Mouse (Mus musculus) spleen, postnatal 10 days (tissue): Measurements from ENCODE around the gene Mrpl14.

Experiments used
- DNase-seq, 2 experiments: peaks; one replicate each; pipeline ENCODE4 v3.0.0; 2021 to 2022; ENCODE audit warnings: low spot score in 2 of 2

The Mrpl14 gene

DNA sequence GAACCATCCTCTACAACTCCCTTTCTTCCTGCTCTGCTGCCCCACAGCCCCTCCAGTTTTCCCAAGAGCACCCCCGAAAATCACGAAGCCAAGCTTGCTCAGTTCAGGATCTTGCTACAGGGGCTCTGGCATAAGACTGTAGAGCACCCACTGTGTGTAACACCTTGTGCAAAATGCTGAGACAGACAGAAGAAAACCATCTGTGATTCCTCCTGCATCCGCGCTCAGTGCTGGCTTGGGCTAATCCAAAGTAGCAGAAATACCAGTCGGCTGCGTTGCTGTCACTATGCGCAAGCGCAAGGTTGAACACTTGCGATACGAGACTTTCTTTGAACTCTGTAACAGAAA lies 38.4 kb downstream of the Mrpl14 start:
- DNase-seq = no peak

DNA sequence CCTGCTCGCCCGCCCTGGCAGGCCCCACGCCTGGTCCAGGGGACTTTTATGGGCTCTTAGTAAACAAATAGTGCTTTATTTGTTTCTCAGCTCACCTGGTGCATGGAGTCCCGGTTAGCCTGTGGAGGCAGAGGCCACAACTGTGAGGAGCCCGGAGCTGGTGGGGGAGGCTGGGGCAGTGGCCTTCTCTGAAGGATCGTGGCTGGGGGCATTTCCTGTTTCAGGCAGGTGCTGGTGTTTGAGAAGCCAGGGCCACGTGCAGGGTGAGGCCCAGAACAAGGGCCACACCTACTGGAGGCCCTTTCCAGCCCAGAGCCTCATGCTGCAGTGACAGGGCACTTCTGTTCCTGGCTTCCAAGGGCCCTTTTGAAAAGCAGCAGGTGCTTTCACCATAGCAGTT lies 40.1 kb downstream of the Mrpl14 start:
- no peak for DNase-seq

DNA sequence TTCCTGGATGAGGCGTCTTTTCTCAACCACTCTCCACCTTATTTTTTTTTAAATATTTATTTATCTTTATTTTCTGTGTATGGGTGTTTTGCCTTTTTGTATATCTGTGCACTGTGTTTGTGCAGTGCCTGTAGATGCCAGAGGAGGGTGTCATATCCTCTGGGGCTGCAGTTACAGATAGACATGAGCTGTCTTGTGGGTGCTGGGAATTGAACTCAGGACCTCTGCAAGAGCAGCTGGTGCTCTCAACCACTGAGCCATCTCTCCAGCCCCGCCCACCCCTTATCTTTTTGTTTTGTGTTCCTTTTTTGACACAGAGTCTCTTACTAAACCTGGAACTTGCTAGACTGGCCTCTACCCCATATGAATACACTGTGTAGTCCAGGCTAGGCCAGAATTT lies 41.4 kb downstream of the Mrpl14 start:
- DNase-seq = no peak

DNA sequence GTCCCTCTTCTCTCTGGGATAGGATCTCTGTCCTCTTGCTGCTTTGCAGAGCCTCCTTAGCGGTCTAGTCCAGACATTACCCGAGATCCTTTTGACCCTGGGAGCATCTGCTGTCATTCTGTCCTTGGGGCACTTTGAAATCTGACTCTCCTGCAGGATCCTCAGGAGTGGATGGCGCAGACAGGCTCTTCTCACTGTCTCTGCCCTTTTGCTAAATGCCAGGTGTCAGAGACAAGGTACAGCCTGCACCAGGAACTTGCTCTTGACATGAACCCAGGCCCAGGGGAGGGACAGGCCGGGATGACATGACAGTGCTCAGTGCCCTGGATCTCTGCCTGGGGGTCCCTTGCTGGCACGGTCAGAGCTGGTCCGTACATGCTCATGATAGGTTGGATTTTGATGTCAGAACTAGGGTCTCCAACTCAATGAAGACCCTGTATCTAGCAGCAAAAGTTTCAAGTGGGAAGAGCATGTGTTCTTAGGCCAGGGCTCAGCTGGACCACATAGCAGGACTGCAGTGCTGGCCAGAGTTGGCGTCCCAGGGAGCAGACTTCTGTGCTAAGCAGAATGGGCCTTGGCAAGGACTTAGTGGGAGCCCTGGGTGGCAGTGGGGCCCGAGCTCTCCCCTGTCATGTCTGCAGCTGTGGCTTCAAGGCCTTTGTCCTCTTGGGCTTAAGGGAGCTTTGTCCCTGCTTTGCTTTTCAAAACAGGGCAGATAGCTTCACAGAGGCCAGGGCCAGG lies 42.0 kb downstream of the Mrpl14 start:
- no peak for DNase-seq

DNA sequence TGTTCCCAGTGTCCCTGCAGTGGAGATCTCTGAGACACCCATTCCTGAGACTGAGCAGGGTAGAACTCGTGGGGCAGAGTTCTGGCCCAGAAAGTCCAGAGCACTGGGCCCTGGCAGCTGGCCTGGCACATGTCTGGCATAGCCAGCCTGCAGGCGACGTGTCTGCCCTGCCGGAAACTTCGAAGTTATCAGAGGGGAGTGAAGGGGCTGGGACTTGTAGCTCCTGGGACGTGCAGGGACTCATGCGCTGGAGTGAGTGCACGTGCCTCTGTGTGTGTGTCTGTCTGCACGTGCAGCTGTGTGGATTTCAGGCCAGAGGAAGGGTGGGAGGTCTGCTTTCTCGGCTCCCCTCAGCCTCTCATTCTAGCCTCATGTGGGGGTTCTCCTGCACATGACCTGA lies 43.3 kb downstream of the Mrpl14 start:
- no peak for DNase-seq

DNA sequence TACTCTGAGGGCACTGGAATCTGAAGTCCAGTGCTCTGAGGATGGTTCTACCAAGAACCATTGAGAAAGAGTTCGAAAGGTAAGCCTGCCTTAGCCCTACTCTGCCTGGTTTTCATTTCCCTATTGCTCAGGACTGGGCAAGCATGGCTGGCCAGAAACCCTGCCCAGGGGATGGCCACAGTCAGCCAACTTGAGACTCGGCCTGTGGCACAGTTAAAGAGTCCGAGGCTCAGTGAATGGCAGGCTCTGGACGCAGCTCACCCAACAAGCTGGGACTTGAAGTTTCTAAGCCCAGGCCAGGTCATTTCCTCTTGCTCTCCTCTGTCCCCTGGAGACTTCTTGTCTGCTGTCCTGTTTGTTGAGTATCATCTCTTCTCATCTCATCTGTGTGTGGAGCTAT lies 44.6 kb downstream of the Mrpl14 start:
- DNase-seq = no peak

DNA sequence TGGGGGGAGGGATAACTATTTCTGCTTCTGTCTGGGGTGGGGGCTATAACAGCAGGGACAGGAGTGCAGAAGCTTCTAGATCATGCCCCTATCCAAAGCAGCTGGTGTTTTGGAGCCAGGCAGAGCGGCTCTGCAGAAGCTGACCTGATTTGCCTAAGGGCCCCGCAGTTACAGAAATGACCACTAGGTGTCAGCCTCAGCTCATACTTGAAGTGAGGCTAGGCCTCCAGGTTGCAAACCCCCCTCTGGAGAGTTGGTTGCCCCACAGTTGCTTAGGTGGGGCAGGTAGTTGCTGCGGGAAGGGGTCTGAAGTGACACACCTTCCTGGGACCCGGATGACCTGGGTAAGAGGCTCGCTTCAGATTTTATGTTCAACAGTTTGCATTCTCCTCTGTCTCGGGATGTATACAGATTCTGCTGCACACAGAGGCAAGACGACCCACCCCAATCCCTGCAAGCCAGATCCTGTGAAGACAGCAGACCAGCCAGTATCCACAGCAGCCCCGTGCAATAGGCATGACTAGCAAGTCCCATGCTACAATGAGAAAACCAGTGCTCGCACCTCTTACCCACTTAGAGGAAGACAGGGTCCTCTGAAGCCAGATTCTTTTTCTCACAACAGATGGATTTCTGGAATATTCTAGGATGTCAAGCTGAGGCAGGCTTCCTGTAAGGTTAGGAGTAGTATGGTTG lies 45.2 kb downstream of the Mrpl14 start:
- DNase-seq = peak; percentile 69 to 84

DNA sequence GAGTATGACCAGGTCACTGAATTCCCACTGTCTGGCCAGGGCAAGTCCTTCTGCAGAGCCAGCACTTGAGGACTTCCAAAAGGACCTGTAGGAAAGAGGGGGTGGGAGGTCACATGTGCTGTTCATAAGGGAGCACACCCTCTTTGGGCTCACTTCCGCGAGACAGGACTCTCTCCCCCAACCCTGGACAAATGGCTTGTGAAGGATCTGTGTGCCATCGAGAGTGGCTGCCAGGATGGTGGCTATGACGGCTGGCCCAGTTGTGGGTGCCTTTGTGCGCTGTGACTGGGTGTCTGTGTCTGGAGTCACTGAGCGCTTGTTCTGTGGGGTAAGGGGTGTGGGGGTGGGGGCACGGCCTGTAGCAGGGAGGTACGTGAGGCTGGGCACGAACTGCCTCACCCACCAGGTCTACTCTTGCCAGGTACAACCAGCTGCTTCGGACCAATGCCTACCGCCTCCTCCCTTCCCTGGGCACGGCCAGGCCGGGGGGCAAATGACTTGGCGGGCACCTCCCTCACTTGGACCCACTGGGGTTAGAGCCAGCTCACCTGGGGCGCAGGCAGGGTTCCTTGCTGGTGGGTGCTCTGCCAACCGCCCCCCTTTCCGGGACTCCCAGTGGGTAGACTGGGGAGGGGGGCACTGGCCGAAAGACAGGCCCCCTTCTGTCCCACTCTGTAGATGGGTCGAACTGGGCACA lies 47.1 kb downstream of the Mrpl14 start:
- no peak for DNase-seq

DNA sequence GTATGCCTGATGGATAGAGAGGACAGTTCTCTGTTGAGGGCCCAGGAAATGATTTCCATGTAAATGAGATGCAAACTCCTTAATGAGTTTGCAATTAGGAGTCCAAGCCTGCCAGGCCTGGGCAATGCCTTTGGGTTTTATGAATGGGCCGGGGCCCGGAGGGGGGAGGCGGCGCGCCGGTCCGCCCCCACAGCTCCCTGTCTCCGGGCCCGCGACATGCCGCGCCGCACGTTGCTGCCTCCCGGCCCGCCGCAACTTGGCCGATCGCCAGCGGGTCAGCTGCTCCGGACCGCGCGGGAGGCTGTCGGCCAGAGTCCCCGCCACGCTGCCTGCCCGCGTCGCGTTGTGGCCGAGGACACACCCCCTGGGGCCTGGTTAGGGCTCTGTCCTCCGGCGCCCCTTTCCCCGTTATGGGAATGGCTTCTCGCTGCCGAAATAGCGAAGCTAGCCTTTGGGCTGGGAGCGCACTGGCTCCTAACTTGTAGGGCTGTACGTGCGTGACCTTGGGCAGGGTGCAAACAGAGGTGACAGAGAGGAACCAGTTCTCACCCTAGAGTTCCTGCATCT lies 47.7 kb downstream of the Mrpl14 start, which contains the start of gene 1600014C23Rik:
1600014C23Rik (minus strand) TSS at position 110 of the 567 bp plus-strand sequence.
- DNase-seq = no peak

DNA sequence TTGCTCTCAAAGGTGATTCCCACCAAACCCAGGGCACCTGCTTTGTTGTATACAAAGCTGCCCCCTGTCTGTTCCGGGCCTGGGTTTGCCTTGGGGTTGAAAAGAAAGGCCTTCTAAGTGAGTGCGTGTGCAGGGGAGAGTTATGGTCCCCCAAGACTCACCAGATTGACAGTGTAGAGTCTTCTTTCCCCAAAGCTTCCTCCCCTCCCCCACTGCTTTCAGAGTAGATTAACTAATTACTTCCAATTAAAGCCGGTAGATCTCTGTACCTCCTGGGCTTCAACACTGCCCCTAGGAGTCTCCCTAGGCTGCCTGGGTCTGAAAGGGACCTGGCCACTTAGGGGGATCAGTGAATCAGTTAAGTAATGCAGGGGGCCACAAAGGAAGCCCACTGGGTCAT lies 48.2 kb downstream of the Mrpl14 start:
- DNase-seq = no peak

DNA sequence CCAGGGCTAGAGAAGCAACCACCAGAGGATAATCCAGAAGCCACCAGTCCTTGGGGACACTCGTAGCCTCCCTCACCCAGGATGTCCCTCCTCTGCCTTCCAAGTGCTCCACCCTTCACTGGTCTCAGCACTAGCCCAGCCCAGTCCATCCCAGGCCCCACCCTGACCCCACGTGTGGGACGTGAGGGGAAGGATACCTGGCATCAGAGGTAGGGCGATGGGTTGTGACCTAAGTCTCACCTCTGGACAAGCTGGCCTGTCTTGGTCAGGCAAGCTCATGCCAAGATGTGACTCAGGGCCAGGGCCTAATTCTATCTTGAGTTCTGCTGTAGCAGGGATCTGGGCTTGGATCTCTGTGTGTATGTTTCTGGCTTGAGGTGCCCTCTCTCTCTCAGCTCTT lies 48.8 kb downstream of the Mrpl14 start:
- DNase-seq = no peak

DNA sequence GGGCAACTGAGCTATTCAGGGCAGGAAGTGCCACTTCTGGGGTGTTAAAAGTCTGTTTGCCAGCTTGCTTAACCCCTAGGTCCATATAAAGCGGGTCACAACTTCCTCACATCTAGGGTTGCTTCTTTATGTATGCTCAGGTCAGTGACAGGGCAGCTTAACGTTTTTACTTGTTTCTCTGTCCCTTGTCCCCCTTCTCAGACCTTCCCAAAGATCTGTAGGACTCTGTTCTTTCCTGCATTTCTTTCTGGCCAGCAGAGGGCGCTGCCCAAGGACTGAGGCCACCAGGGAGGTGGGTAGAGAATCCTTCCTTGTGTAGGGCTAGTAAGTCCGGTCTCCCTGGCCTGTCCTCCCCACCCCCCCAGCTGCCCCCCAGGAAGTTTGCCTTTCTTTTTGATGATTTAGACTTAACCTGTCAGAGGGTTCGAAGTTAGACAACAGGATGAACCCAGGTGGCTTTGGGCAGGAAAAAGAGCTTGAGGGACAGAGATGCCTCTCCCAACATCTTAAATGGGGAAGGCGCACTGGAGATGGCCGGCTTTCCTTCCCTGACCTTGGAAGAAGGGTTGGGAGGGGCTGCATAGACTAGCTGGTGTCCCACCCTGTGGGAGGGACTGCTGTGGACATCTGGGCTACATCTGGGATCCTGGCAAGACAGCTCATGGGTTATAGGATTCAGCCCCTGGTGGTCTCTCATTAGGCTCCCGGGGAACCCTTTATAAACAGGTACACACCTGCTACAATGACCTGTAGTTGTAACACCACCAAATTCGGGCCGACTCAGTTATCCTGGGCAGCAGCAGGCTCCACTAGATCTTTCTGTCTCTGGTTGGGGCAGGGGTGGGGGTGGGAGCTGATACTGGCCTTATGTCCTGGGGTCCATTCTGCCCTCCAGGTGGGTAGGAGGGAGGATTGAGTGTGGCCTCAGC lies 49.5 kb downstream of the Mrpl14 start:
- DNase-seq = peak; percentile 62 to 82

DNA sequence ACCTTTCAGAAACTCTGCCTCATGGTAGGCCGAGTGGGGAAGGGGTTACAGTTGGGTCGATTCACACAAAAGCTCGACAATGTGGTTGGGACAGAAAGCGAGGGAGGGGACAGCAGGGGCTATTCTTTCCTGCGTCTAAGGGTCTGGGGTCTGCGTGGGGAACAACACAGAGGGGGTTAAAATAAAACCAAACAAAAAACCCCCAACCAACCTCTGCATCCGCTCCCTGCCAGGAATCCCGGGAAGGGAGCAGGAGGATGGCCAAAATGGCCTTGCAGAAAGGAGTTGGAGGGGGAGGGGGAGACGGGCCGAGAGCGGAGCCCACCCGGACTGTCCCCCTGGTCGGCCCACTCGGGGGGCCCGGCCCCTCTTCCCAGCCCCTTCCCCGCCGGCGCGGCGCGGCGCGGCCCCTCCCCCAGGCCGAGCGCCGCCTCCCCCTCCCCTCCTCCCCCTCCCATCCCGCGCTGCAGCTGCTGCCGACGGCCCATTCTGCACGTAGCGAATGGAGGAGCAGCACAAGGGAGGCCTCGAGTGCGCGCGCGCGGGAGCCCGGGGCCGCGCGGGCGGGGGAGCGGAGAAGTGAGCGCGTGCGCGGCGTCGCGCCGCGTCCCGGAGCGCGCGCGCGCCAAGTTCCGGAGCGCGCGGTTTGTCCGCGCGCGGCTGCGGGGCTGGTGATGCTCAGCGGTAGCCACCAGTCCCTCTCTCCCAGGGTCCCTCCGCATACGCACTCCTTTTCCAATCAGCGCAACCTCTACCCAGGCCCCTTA lies 50.4 kb downstream of the Mrpl14 start:
- DNase-seq = peak in 1 of 2 experiments; percentile 73

DNA sequence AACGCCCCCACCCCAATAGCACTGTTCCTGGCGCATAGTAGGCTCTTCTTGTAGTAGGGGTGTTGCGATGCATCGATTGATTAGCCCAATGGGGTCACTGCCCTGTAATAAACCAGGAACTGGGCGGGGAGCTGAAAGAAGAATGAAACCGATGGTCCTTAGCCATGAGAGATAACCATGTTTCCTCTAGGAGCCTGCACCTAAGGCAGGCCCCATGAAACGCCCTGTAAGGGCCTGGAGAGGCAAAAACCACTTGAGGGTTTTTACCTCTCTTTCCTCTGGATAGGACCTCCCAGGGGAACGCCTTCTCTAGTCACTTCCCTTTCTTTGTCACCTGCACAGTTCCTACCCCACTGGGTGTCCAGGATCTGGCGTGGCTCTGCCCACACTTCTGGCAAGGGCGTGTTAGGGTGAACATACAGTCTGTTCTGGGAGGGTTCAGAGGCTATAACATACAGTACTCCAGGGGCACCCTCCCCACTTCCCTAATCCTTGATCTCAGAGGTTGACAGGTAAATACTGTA lies 51.0 kb downstream of the Mrpl14 start:
- no peak for DNase-seq

DNA sequence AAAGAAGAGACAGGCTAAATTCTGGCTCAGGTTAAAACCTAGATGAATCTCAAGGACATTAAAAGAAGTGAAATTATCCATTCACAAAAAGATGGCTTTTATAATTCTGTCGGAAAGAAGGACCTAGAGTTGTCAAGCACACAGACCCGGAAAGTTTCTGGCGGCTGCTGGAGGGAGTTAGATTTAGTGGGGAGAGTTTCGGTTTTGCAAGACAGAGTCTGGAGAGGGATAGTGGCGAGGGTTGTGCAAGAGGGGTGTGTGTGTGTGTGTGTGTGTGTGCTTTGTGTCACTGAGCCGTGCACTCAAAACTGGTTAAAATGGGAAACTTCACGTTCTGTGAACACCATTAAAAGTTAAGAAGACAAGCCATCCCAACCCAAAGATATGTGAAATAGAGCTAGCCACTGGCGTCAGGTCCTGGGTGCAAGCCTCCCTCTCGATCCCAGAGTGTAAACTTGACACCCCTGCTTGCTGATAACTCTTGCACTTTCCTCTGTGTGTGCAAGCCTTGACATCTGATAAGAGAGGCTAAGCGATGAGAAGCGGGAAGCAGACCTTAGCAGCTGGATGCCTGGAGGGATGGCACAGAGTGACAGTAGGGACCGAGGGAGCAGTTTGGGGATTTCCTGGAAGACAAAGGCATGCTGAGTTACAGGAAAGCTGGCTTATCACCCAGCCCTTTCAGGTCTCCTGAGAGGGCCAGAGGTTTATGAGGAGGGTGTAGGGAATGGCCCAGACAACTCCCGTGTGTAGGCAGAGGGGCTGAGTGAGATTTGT lies 56.4 kb downstream of the Mrpl14 start:
- DNase-seq = no peak

DNA sequence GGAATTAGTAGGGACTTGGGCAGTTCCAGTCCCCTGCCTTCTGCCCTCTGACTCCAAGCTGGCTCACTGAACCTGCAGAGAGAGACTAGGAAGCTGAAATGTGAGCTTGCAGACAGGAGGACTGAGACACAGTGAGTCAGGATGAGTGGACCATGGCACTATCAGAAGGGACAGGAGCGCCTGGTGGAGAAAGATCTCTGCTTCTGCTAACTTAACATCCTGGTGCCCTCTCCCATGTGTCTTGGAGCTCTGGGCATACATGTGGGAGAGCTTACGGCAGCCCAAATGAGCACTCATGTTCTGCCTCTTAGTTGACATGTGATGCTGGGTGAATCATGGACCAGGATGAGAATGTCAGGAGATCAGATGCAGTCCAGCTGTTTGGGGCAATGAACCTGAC lies 59.5 kb downstream of the Mrpl14 start:
- no peak for DNase-seq

DNA sequence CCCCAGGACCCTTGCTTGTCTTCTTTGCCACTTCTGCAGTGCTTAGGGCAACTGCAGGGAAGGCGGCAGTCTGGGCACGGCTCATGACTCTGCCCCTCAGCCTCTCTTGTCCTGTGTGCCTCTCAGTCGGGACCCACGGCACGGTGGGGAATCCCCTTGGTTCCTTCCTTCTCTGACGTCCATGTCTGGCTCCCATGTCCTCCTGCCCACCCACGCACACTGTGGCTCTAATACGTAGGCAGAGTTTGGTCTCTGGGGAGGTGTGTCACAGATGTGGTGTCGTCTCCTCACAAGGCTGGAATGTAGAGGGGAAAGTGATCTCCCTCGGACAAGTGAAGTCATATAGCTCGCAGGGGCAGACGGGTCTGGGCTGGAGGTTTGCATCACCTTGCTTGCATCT lies 60.6 kb downstream of the Mrpl14 start:
- DNase-seq = no peak

DNA sequence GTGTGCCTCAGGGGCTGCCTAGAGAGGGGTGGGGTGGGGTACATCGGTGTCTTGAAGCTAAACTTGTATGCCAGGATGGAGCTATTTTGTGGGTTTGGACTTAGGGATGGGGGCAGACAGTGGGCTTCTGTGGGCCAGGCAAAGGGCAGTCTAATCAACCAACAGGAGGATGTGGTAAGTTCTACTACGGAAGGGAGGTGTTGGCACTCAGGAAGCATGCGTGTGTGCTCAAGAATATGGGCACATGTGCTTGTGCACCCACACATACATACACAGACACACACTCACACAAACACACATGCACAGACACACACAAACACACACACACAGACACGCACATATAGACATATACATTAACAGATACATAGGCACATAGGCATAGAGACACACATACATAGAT lies 61.2 kb downstream of the Mrpl14 start:
- no peak for DNase-seq
